Mouse (Mus musculus) thymus, adult 2 months (tissue): ENCODE data around the gene Fam162a.

Experiments
- CTCF ChIP-seq: fragments of 200-500 bp; IDR thresholded peaks from 2 replicates; pipeline ENCODE4 v1.5.1; 2012; ENCODE audit warnings: mild to moderate bottlenecking, control low read depth, low read length, moderate library complexity, borderline replicate concordance; ENCODE audit not compliant: control insufficient read depth, poor library complexity, insufficient read depth; ENCODE audit errors: extremely low read depth
- POLR2A ChIP-seq: fragments of 200-500 bp; IDR thresholded peaks from 2 replicates; pipeline ENCODE4 v1.6.1; 2012; ENCODE audit warnings: mild to moderate bottlenecking, low read length, control low read depth, moderate library complexity; ENCODE audit not compliant: control insufficient read depth, poor library complexity, insufficient read depth; ENCODE audit errors: extremely low read depth

DNA sequence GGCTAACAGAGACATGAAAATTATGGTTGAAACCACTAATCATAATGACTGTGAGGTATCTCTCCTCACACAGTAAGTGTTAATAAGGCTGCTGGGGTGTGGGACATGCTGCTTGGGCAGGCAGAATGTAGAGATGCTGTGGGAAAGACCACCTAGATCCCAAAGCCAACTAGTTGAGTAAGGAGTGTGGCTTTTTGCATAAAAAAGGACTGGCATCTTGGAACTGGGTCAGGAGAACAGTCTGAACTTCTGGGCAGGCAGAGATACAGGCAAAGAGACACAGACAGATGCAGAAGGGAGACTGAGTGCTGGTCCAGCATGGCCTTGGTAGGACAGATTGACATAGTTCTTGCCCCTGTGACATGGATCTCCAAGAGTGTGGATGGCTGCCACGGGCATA, 30.1 kb upstream of the Fam162a start:
- TF ChIP-seq CTCF (no peak), POLR2A (no peak)
